ENCODE assay signal across 9 mouse cellular contexts in the genomic region with DNA sequence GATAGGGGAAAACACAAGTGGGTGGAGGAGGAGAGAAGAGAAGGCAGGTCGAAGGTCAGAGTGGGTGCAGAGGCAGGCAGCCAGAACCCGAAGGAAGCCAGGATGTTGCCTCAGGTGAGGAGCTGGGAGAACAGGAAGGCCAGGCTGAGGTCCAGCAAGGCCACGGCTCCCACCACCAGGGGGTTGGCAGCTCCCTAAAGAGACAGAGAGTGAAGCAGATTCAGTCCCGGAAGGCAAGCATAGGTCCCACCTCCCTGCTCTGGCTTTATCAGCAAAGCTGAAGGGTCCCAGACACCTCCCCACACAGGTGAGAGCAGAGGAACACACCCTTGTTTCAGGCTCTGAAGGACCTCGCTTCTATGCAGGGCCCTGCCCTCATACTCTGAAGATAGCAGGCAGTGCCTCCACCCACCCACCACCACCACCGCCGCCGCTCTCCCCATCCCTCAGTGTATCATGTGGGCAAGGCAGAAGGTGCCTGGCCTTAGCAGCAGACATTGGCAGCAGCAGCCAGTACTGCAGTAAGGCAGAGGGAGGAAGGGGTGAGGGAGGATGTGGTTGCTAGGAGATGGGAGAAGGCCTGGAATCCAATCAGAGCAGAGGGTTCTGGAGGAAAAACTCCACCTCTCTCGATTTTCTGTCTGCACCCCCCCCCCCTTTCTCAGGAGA. TPM values are rescaled to one million over a fixed set of nuclear protein-coding genes. Genes with fewer than 3 reads are reported as not detected.
DNase-seq lines count a peak whose midpoint lies in the region; ATAC-seq and TF ChIP-seq lines count a peak whose summit lies in the region.
"Had no signal": no experiment of that assay in that cellular context is flagged by ENCODE, and none has a peak within 500 bp of the region (broad histone marks: within the 10 kb centered on the region; RNA-seq: fewer than 3 reads in every experiment).

No protein-coding gene starts in this region.

- H3K36me3 ChIP-seq in forebrain, embryonic 14.5 days (ENCODE audit: control insufficient read depth, insufficient read depth, low read length): peaks cover 6% of the 10 kb centered on the region; the same call in 1 of the 2 replicates

- peak overlapping the region; percentile 85 for H3K27ac ChIP-seq in forebrain, embryonic 14.5 days (ENCODE audit: low read depth, low read length)
- H3K27ac ChIP-seq in olfactory bulb, adult 2 months (ENCODE audit: insufficient read depth, low read depth, low read length): peak overlapping the region; percentile 93

- peak overlapping the region; percentile 45 for H3K9ac ChIP-seq in forebrain, embryonic 14.5 days (ENCODE audit: low read length)

- H3K4me1 ChIP-seq in forebrain, embryonic 14.5 days (ENCODE audit: control insufficient read depth, insufficient read depth, low read length): peaks cover 36% of the 10 kb centered on the region
- peaks cover 59% of the 10 kb centered on the region for H3K4me1 ChIP-seq in olfactory bulb, adult 2 months (ENCODE audit: control insufficient read depth, insufficient read depth, low read length)

- no peak for DNase-seq in cerebellum, adult 8-10 months
- DNase-seq in forebrain, embryonic 14.5 days (ENCODE audit: low spot score): peak; percentile 93
- DNase-seq in layer of hippocampus, postnatal 14 days (ENCODE audit: low spot score in 2 of 2): peak; percentile 70 to 91
- DNase-seq in spleen, adult 18-20 months: no peak
- no peak for DNase-seq in gastrocnemius, postnatal 4 days (ENCODE audit: low spot score in 2 of 2)

- no peak for TF ChIP-seq POLR2A in olfactory bulb, adult 2 months (IDR thresholded peaks at IDR 0.05; ENCODE audit: insufficient read depth, low read depth, low read length)

- ATAC-seq in cerebellum, adult (ENCODE audit: insufficient number of reproducible peaks, low FRiP score, low TSS enrichment): peak; percentile 47
- ATAC-seq in forebrain, embryonic 14.5 days: peak; percentile 87
- no peak for ATAC-seq in granulocyte monocyte progenitor cell, adult 5-6 weeks (replicated peaks; ENCODE audit: poor library complexity, severe bottlenecking)

- TF ChIP-seq CTCF in olfactory bulb, adult 2 months (IDR thresholded peaks at IDR 0.05; ENCODE audit: insufficient read depth, low read depth, low read length): no peak

- no peaks in the 10 kb centered on the region; the same call in 1 of the 2 replicates for H3K27me3 ChIP-seq in forebrain, embryonic 14.5 days (replicated peaks; ENCODE audit: control insufficient read depth, insufficient read depth, low read length)

- no peak overlapping the region for H3K4me3 ChIP-seq in forebrain, embryonic 14.5 days (ENCODE audit: low read depth, low read length)
- H3K4me3 ChIP-seq in olfactory bulb, adult 2 months (ENCODE audit: insufficient read depth, low read depth, low read length): peak overlapping the region; percentile 21

- peak overlapping the region; percentile 33; the same call in 1 of the 2 replicates for H3K4me2 ChIP-seq in forebrain, embryonic 14.5 days (ENCODE audit: low read length)

- 36% methylated on average over 9 of the region's 9 CpGs for WGBS in forebrain, embryonic 14.5 days
- WGBS in olfactory bulb, adult 2 months: 14% methylated on average over 9 of the region's 9 CpGs

- no peaks in the 10 kb centered on the region for H3K9me3 ChIP-seq in forebrain, embryonic 14.5 days (replicated peaks; ENCODE audit: control insufficient read depth, low read length)

RNA-seq across cellular contexts. Expression of gene Ap1g2, which starts 1.9 kb away (rescaled TPM):
- polyA plus RNA-seq in forebrain, embryonic 14.5 days (2014; fragmentation: Nextera tagmentation; extraction: Ambion mirVana): 8.1 and 9.2 TPM in 2 replicates
- total RNA-seq in layer of hippocampus, postnatal 14 days (2021): 10 to 100 TPM; 15.8 to 18.6 TPM
- not detected in 2 replicates for polyA plus RNA-seq in olfactory bulb, adult 2 months (2012; ENCODE audit: insufficient read depth, insufficient read length, low replicate concordance, missing spikeins)
- 1 to 10 TPM; 6.5 to 8.3 TPM for total RNA-seq in gastrocnemius, postnatal 4 days (2021)
- total RNA-seq in granulocyte monocyte progenitor cell, adult 5-6 weeks (2014; fragmentation: Nextera tagmentation): 56.6 and 87.9 TPM in 2 replicates
- 12.4 and 15.1 TPM in 2 replicates for total RNA-seq in granulocyte monocyte progenitor cell, adult 5-6 weeks (2017)

RNA-seq across cellular contexts. Expression of gene Jph4, which starts 8.4 kb away (rescaled TPM):
- 24.1 and 28.9 TPM in 2 replicates for polyA plus RNA-seq in forebrain, embryonic 14.5 days (2014; fragmentation: Nextera tagmentation; extraction: Ambion mirVana)
- 100 to 1,000 TPM; 408 to 411 TPM for total RNA-seq in layer of hippocampus, postnatal 14 days (2021)
- not detected in 2 replicates for polyA plus RNA-seq in olfactory bulb, adult 2 months (2012; ENCODE audit: insufficient read depth, insufficient read length, low replicate concordance, missing spikeins)
- 1 to 10 TPM; 1.3 to 2.0 TPM for total RNA-seq in gastrocnemius, postnatal 4 days (2021)
- total RNA-seq in granulocyte monocyte progenitor cell, adult 5-6 weeks (2014; fragmentation: Nextera tagmentation): not detected in 2 replicates
- not detected in 2 replicates for total RNA-seq in granulocyte monocyte progenitor cell, adult 5-6 weeks (2017)
- total RNA-seq: hematopoietic stem cell, adult 5-6 weeks had no signal

RNA-seq across cellular contexts. Expression of gene Thtpa, which starts 13.8 kb away (rescaled TPM):
- 44.4 and 47.2 TPM in 2 replicates for polyA plus RNA-seq in forebrain, embryonic 14.5 days (2014; fragmentation: Nextera tagmentation; extraction: Ambion mirVana)
- 10 to 100 TPM; 21.7 to 24.7 TPM for total RNA-seq in layer of hippocampus, postnatal 14 days (2021)
- not detected in 2 replicates for polyA plus RNA-seq in olfactory bulb, adult 2 months (2012; ENCODE audit: insufficient read depth, insufficient read length, low replicate concordance, missing spikeins)
- total RNA-seq in gastrocnemius, postnatal 4 days (2021): 10 to 100 TPM; 12.9 to 14.0 TPM
- total RNA-seq in granulocyte monocyte progenitor cell, adult 5-6 weeks (2014; fragmentation: Nextera tagmentation): 11.9 and 16.2 TPM in 2 replicates
- total RNA-seq in granulocyte monocyte progenitor cell, adult 5-6 weeks (2017): 10.0 and 13.0 TPM in 2 replicates

RNA-seq across cellular contexts. Expression of gene Zfhx2, which starts 16.2 kb away (rescaled TPM):
- 8.5 and 12.0 TPM in 2 replicates for polyA plus RNA-seq in forebrain, embryonic 14.5 days (2014; fragmentation: Nextera tagmentation; extraction: Ambion mirVana)
- 10 to 100 TPM; 41.2 to 48.8 TPM for total RNA-seq in layer of hippocampus, postnatal 14 days (2021)
- not detected in 2 replicates for polyA plus RNA-seq in olfactory bulb, adult 2 months (2012; ENCODE audit: insufficient read depth, insufficient read length, low replicate concordance, missing spikeins)
- 1 to 10 TPM; 2.9 to 4.0 TPM for total RNA-seq in gastrocnemius, postnatal 4 days (2021)
- 3.0 and 5.2 TPM in 2 replicates for total RNA-seq in granulocyte monocyte progenitor cell, adult 5-6 weeks (2014; fragmentation: Nextera tagmentation)
- total RNA-seq in granulocyte monocyte progenitor cell, adult 5-6 weeks (2017): 0.26 and 0.82 TPM in 2 replicates

Comparison
In these comparisons a context has a peak if more than half of its experiments do, and no peak if none do; other contexts are left out.
1. DNase-seq: peak in forebrain, embryonic 14.5 days (single experiment) and layer of hippocampus, postnatal 14 days (2 of 2); none in cerebellum, adult 8-10 months (single experiment), spleen, adult 18-20 months (0 of 2) and gastrocnemius, postnatal 4 days (0 of 2).
2. RNA of gene Jph4, which starts 8.4 kb away (total RNA-seq): 408 to 411 TPM in layer of hippocampus, postnatal 14 days; 1.3 to 2.0 TPM in gastrocnemius, postnatal 4 days and not detected in granulocyte monocyte progenitor cell, adult 5-6 weeks; every median in the first group is over 100 times any median in the second.